Mouse (Mus musculus): Measurements from ENCODE around the gene Pcolce.

DNA sequence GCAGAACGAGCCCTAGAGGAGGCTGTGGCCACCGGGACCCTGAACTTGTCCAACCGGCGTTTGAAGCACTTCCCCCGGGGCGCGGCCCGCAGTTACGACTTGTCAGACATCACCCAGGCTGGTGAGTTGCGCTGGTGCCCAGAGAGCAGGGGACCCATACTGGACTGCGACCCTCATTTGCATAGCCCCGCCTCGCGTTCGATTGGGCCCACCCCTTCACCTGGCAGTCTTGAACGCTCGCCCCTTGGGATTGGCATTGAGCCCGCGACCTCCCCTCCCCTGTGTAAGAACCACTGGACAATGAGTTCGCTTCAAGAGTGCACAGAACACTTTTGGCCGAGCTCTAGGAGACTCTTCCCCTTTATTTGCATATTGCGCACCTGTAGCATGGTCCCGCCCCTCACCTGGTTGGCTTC, 15.7 kb upstream of the Pcolce start:
- TF ChIP-seq CTCF (IDR thresholded peaks at IDR 0.05; ENCODE audit: control insufficient read depth, insufficient read depth, low read length) (no peak; the same call in 1 of the 2 replicates), POLR2A (IDR thresholded peaks at IDR 0.05; ENCODE audit: borderline replicate concordance, control insufficient read depth, low read depth, low read length) (peak; percentile 9; the same call in 1 of the 2 replicates)

All from bone marrow, adult 2 months (tissue).